Mouse (Mus musculus): ENCODE measurements around the gene Trpm1.
"Not testable (repeated sequence)": the region's sequence is repeated elsewhere in the genome, so short reads cannot be mapped to it uniquely, and the experiment has no call there.

Gene Trpm1

DNA sequence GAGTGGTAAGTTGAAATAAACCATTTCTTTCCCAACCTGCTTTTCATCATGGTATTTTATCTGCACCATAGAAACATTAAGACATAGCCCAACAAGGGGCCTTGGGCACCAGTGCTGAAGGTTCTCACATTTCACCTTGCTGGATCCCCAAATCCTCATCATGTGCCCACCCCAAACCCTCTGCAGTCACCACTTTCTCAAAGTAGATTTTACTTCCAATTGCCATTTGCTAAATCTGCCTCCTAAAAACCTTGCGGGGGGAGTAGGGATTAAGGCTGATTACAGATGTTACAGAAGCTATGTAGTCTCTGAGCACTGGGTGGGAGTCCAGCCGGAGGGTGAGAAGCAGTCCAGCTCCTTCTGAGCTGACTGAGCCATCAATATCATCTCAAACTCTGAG is at the start of gene Trpm1:
Trpm1 (plus strand) TSS at position 301 of the 400 bp plus-strand sequence.
- DNase-seq (ENCODE audit: extremely low spot score, low read depth, low spot score) = no peak

DNA sequence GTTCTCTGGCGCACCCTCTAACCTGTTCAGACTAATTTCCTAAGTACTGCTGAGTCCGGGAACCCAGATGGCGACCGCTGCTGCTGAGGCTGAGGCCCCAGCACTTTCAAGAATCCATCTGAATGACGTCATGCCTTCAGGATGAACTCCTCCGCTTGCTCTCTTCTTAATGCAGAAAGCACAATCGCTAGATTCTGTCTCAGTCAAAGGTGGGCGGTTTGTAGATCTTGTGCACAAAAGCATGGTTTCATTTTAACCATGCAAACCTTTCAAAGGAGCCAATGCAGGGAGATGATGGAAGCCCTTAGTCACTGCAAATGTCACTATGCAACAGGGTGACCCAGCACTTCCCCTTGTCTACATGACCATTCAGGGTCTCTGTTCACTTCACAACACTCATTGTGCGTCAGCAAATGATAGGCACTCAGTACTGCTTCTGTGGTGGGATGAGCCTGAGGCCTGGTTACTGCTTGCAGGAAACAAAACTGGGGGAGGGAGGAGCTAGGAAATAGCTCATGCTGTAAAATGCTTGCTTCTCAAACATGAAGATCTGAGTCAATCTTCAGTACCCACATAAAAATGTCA is 31.4 kb upstream of the Trpm1 start:
- no peak for DNase-seq (ENCODE audit: extremely low spot score, low read depth, low spot score)

DNA sequence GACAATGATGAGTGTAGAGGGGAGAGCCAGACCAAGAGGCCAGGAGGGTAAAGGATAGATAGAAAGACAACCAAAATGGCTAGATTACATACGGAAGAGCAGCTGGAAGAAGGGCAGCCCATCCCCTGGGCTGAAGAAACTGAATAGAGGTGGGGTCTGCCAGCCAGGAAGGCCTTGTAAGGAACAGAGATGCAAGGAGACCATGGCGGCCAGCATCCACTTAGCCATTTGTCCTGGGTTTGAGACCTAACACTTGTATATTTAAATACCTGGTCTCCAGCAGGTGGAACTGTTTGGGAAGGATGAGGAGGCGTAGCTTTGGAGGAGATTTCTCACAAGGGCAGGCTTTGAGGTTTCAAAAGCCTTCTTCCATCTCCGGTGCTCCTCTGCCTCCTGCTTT is 29.9 kb upstream of the Trpm1 start:
- DNase-seq (ENCODE audit: extremely low spot score, low read depth, low spot score) = no peak

DNA sequence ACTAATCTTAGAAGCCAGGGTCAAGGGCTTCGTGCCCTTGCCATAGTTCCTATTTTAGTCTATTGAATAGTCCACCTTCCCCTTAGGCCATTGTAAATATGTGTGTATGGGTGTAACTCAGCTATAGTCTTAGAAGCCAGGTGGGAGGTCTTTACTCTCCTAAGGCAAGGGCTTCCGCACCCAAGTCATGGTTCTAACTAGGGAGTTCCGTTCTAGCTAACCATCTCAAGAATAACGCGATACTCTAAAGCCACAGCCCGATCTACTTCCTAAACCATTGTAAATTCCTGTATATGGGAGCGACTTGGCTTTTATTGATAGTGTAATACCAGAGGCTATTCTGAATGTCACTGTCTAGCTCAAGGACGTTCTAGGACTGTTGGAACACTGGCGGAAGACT is 27.6 kb upstream of the Trpm1 start:
- DNase-seq (ENCODE audit: extremely low spot score, low read depth, low spot score) = not testable (repeated sequence)

DNA sequence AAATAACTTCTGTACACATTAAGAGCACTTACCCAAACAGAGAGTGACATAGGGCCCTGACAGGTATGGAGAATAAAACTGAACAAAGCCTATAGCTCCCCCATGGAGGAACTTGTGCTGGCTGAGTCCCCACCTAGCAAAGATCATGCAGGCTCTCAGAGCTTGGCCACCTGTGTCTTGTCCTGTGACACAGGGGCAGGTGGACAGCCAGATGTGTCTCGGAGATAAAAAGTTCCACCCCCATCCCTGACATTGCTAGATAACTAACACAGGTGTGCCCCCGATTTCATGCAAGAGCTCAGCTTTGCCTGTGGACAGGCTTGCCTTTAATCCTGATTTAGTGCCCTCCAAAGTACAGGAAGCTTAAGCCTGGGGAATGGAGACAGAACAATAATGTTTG is 13.8 kb upstream of the Trpm1 start:
- no peak for DNase-seq (ENCODE audit: extremely low spot score, low read depth, low spot score)

DNA sequence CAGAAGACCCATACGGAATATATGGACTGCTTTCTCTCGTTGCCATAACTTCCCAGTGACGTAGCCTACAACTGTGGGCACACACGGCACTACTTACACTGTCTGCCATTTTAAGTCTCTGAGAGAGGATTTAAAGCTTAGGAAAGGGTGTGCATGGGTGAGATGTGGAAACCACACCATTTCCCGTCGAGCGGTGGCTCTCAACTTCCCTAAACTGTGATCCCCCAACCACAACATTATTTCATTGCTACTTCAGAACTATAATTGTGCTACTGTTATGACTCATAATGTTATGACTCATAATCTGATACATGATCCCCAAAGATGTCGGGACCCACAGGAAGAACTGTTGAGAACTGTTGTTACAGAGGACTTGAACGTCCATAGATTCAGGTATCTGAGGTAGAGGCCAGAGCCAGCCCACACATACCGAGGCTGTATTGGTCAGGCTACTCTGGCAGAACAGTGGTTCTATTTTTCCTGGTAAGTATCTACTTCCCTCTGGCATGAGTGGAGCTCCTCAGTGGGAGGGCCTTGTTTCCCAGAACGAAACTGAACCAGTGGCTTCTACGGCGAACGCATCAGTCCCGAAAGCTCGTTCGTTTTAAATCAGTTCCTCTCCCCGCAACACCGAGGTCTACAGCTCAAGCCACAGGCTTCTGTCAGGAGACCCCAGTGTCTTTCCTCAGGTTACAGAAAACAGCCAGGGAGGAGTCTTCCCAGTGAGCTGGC is 12.2 kb upstream of the Trpm1 start:
- DNase-seq (ENCODE audit: extremely low spot score, low read depth, low spot score) = no peak

DNA sequence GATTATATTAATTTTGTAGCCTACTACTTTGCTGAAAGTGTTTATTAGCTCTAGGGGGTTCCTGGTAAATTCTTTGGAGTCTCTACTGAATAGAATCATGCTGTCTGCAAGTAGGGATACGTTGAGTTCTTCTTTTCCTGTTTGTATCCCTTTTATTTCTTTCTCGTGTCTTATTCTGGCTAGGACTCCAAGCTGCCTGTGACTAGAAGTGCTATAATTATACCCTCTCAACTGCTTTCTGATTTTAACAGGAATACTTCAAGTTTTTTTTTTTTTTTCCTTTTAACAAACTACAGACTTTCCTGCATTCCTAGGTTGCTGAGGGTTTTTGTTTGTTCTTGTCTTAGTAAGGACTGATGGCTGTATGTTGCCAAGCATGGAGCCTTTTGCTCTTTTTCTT is 4.3 kb upstream of the Trpm1 start:
- no peak for DNase-seq (ENCODE audit: extremely low spot score, low read depth, low spot score)

DNA sequence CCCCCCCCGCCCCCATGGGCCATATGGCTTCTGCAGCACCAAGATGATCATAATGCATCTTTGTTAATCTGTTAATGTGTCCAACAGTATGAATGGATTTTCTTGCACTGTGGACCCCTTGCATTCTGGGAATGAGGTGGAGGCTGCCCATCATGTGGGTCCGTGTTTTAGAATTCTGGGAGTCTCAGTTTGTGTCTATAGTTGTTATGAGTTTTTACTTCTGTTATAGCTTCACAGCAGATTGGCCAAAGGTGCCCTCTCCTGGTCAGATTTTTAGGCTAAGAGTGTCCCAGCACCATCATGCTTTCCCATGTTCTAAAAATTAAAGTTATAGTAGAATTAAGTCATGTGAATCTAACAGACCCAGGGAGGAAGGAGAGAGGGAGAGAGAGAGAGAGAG is 3.9 kb upstream of the Trpm1 start:
- DNase-seq (ENCODE audit: extremely low spot score, low read depth, low spot score) = no peak

DNA sequence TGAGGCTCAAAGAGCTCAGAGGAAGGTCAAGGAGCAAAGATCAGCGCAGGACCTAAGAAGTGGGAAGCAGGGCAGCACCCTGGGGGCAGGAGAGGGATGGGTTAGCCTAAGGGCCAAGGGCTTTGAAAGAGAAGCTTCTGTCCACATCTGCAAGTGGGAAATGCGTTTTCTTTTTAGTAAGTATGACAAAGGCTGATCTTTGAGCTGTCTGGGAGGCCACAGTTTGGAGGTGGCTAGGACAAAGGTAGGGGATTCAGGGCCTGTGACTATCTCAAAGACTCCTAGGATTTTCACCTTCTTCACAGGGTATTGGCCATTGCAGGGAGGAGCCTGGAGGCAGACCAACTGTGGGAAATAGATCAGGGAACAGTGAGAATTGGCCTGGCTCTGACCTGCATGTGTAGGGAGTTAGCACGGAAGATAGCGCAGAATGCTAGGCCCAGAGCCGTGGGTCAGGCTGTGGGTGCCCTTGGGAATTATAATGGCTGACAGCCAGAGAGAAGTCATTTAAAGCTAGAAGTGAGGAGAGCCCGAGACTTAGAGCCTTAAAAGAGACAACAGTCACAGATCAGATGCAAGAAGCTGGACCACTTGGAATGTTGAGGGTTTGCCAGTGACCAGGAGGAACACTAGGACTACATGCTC is 3.1 kb upstream of the Trpm1 start:
- no peak for DNase-seq (ENCODE audit: extremely low spot score, low read depth, low spot score)

DNA sequence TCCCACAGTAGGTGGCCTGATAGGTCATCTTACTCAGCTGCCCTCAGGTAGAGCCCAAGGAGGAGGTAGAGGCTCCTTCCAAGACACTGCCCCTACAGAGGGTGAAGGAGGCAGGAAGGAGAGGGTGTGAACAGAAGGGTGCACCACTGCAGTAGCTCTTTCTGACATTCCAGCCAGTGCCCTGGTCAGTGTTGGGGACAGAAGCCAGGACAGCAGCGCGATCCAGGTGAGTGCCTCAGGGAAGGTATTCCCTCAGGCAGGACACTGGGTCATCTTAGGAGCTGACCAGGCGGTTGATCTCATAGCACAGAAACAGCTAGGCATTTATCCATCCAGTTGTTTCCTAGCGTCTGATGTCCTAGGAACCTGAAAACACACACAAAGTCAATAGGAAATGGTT is 1.6 kb downstream of the Trpm1 start:
- DNase-seq (ENCODE audit: extremely low spot score, low read depth, low spot score) = no peak

DNA sequence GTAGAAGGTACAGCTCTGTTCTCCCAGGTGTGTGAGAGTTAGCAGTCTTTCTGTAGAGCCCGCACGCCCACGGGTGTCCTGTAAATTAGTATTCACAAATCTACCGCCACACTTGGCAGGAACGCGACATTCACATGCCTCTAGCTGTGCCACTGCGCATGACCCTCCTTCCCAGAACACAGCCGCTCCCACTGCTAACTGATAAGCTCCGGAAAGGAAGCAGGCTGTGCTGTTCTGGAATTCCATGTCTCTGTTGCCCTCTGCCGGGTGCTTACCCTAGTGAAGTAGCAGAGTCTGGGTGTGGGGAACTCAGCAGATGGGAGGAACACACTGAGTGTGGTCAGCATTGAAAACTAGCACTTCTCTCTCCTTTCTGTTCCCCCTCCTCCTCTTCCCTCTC is 2.1 kb downstream of the Trpm1 start:
- DNase-seq (ENCODE audit: extremely low spot score, low read depth, low spot score) = no peak

DNA sequence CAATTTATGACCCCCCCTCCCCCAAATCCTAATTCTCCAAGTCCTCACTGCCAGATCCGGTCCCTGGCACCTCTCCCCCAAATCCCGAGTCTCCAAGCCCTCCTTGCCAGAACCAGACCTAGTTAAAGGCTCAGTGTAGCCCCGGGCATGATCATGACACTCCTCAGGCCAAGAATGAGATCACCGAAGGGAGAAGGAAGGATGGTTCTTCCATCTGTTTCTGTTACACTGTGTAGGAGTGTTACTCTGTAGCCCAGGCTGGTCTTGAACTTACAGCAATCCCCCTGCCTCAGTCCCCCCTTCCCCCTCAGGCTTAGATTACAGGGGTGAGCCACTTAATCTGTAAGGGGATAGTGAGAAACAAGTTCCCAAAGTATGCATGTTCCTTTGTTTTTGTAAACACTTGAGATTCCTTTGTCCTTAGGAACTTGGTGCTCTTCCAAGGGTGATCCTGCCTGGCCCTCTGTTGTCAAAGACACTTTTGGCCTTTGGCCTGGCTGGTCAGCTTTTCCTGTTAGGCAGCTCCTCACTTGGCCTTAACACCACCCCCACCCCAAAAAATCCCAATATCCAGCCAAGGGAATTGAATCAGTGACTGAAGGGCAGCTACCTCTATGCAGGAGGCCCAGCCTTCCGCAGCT is 2.8 kb downstream of the Trpm1 start:
- no peak for DNase-seq (ENCODE audit: extremely low spot score, low read depth, low spot score)

DNA sequence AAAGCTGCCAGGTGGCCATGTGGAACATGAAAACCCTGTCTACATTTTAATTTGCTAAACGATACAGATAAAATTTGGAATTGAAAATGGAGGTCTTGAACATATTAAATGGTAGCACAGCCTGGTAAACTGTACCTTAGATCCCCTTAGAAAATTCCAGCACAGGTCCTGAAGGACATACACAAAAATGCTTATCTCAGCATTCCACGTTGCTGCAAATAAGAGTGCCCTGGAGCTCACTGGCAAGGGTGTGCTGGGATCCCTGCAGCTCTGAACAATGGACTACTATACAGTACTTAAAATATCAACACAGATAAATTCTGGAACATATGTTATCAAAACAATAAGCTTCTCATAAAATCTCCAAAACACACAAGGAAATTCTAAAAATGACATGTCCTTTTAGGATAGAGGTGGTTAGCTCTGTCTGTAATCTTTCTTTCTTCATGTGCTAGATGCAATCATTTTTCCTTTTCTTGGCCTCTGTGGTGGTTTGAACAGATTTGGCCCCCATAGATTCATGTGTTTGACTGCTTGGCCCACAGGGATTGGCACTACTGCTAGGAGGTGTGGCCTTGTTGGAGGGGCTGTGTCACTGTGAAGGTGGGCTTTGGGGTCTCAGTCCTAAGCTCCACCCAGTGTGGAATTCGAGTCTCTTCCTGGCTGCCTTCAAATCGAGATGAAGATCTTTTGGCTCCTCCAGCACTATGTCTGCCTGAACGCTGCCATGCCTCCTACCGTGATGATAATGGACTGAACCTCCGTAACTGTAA is 3.5 kb downstream of the Trpm1 start:
- DNase-seq (ENCODE audit: extremely low spot score, low read depth, low spot score) = no peak

DNA sequence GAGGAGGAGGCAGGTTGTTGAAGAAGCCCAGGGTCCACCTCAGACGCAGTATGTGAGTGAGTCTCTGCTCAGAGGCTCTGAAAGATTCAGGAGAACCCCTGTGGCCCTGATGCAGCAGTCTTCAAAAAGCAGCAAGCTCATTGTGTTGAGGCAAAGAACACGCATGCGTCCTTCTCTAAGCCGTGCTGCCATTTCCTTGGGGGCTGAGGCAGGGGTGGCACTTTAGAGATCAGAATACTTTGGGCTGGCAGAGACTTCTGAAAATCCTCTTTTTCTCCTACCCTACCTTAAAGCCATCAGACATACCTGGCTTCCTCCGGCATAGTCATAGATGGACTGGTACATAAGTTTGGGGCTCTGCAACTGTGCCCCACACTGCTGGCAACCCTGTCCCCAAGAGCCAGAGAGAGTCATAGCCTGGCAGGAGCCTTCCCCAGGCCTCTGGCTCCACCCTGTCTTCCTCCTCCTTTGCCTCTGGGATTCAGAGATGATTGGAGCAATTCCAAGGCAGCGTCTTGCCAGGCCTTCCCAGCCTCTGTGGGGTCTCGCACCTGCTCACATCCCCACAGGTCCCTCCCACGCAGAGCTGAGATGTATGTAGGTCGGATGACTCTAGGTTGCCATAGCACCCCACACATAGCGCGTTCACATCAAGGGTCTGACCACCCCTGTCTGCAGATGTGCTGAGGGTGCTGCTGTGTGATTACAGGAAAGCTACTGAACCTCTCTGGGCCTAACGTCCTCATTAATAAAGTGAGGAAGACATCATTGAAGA is 4.8 kb downstream of the Trpm1 start:
- DNase-seq (ENCODE audit: extremely low spot score, low read depth, low spot score) = no peak

DNA sequence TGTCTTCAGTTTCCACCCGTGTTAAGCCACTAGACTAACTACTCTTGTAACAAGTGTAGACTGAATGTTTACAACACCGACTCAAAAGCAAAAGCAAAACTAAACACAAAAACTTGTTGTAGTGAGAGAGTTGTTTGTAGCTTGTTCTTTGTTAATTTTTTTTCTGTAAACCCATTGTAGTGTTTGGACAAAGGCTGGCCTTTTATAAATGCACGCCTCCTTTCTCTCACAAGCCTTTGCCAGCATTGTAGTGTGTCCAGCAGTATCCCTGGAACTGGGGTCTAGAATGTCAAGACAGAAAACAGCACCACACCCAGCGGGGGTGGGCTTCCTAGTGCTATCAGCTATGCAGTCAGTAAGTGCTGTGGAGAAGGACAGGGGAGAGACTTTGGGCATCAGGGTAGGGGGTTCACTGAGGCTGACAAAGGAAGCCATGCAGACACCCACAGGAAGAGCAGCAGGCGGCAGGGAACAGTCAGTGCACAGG is 5.5 kb downstream of the Trpm1 start:
- DNase-seq (ENCODE audit: extremely low spot score, low read depth, low spot score) = no peak

DNA sequence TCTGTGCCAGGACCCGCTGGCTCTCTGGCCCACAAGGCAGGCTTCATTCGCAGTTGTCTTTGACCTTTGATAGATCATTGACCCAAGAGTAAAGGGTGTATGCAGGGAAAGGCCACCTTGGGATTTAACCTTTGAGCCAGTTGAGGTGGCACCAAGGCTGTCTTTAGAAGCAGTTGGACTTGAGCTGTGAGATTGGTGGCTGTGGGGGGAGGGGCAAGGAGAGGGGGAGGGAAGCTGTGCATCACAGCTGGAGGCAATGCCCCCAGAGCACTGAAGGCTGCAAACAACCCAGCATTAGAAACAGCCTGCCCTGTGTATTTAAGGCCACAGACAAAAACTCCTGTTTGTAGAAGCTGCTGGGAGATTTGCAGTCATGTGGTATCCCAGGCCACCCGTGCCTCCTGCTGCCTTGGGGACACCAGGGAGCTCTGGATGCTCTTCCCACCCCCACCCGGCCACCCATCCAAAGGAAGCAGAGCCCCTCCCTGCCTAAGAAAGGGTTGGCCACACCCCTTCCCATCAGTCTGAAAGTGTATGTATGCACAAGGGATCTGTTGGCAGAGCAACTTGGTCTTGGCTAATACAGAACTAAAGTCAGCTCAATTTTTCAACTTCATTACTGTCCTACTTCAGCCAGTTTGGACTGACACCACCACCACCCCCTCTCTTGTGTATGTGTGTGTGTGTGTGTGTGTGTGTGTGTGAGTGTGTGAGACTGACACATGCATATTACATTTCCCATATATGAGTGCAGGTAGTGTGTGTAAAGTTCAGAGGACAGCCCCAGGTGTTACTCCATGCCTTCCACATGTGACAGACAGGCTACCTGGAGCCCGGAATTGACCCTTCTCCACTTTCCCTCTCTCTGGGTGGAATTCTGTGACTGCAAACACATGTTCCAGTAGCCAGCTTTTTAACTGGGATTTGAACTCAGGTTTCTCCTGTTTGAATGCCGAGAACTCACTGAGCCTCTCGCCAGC is 6.3 kb downstream of the Trpm1 start:
- DNase-seq (ENCODE audit: extremely low spot score, low read depth, low spot score) = no peak

DNA sequence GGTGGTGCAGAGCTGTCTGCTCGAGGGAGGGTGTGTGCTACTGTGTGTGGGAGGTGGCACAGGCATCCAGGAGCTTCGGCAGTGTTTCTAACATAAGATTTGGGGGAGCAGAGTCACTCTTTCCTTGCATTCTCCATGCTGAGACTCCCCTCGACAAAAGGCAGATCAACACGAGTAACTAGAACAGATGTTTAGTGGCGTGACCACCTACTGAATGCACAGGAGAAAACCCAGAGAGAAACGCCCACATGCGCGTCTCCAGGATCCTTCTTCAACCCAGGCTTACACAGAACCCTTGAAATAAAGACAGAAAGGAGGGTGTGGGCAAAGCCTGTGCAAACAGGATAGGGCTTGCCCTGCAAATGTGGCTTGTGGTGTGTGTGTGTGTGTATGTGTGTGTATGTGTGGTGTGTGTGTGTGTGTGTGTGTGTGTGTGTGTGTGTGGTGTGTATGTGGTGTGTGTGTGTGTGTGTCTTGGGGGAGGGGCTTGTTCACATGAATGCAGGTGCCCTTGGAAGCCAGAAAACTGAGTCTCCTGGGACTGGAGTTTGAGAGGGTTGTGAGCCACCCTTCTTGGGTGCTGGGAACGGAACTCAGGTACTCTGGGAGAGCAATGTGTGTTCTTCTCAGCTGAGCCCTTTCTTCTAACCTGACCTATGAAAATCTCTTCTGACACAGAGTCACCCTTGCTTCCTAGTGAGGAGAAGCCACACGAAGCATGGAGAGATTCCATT is 7.3 kb downstream of the Trpm1 start:
- no peak for DNase-seq (ENCODE audit: extremely low spot score, low read depth, low spot score)

DNA sequence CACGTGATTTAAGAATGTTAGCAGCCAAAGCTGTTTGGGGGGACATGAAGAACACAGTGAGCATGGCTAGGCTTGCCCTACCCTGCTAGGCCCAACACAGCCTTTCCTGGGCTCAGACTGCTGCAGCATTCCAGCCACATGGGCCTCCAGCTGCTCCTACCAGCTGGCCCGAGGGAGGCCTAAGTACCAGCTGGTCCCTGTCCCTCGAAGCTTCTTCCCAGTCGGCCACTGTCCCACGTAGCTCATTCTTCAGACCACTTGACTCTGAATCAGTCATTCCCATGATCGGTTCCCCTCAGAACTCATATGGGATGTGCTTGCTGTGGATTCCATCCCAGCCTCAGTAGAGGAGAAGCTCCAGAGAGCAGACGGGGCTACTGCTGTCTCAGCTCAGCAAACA is 8.4 kb downstream of the Trpm1 start:
- no peak for DNase-seq (ENCODE audit: extremely low spot score, low read depth, low spot score)

DNA sequence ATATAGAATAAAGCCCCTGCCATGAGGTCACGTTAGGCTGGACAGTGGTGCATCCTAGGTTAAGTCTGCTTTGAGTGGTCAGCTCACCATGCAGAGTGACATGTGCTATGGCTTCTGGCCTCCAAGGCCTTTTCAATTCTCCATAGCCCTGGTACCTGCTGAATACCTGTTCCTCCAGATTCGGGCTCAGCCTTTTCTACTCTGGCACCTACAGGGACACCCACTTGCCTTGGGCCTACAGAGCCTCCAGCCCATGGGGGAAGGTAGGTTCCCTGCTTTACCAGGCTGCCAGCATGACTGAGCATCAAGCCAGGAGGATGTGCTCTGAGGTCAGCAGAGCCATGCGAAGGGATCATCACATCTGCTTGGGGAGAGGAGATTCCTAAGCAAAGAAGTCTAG is 9.5 kb downstream of the Trpm1 start:
- DNase-seq (ENCODE audit: extremely low spot score, low read depth, low spot score) = no peak

All from hindlimb bud, embryonic 11.5 days (tissue).